Mouse (Mus musculus): ENCODE data around the gene Ribc1. TPM values are rescaled to one million over a fixed set of nuclear protein-coding genes. Genes with fewer than 3 reads are reported as not detected.

Ribc1 gene
- polyA plus RNA-seq, 1 experiment: 0.97 TPM

DNA sequence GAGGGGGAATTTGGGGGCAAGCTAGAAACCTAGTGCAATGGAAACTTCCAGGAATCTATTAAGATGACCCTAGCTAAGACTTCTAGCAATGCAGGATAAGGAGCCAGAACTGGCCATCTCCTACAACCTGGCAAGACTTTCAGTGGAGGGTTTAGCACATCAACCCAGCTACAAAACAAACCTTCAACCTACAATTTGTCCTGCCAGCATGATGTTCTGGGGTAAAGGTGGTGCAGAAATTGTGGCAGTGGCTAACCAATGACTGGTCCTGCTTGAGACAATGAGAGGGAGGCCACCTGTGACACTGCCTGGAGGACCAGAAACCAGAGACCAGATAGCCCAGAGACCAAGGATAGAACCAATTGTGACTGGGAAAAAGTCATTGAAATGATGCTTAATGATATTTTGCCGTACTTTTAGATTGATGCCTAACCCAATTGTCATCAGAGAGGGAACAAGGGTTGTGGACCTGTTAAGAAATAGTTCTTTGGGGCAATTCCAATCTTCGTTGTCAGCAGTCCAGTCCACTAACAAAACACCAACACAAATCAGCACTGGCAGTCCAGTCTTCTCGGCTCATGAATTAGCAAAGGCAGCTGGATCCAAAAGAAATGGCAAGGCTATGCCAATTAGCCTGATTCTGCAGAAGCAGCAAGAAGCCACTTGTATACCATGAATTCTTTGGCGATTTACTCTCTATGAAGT, 16.9 kb downstream of the Ribc1 start:
- H3K4me2 ChIP-seq (ENCODE audit: low read depth): no peak overlapping the region
- no peak for TF ChIP-seq SRF (IDR thresholded peaks at IDR 0.05; ENCODE audit: control insufficient read depth, insufficient read length, low read depth)
- TF ChIP-seq MAX (IDR thresholded peaks at IDR 0.05; ENCODE audit: low read depth): no peak
- no peak for TF ChIP-seq CEBPB (IDR thresholded peaks at IDR 0.05; ENCODE audit: insufficient read depth, poor library complexity, severe bottlenecking)
- TF ChIP-seq MYOD1 (IDR thresholded peaks at IDR 0.05; ENCODE audit: control insufficient read depth in 1 of 3, insufficient read length in 2 of 3, low read depth in 2 of 3): no peak
- TF ChIP-seq TCF3 (IDR thresholded peaks at IDR 0.05; ENCODE audit: insufficient read length, low read depth): no peak
- no peak for TF ChIP-seq POLR2AphosphoS2 (IDR thresholded peaks at IDR 0.05; ENCODE audit: insufficient read length, low read depth)
- TF ChIP-seq TCF12 (IDR thresholded peaks at IDR 0.05; ENCODE audit: insufficient read depth, poor library complexity, severe bottlenecking): no peak
- no peak for TF ChIP-seq REST (IDR thresholded peaks at IDR 0.05; ENCODE audit: insufficient read depth, insufficient read length)
- TF ChIP-seq E2F4 (IDR thresholded peaks at IDR 0.05; ENCODE audit: insufficient read depth): no peak
- no peak for TF ChIP-seq USF1 (IDR thresholded peaks at IDR 0.05; ENCODE audit: low read depth)
- no peak for TF ChIP-seq MYOG (IDR thresholded peaks at IDR 0.05; ENCODE audit: control insufficient read depth in 1 of 3, insufficient read depth in 1 of 3, insufficient read length in 2 of 3, low read depth in 2 of 3)
- no peak for TF ChIP-seq POLR2A (IDR thresholded peaks at IDR 0.05; ENCODE audit: insufficient read length, low read depth)
- no peak overlapping the region for H3K4me3 ChIP-seq
- no peak overlapping the region for H3ac ChIP-seq (ENCODE audit: control insufficient read depth, insufficient read length)
- no peaks in the 10 kb centered on the region for H3K79me2 ChIP-seq (ENCODE audit: control insufficient read depth, insufficient read depth)
- no peaks in the 10 kb centered on the region for H3K36me3 ChIP-seq (ENCODE audit: control insufficient read depth, insufficient read depth)
- no peaks in the 10 kb centered on the region for H3K27me3 ChIP-seq (ENCODE audit: control insufficient read depth, insufficient read depth, insufficient read length)

Other genes with a start within 250 kb of the Ribc1 start
- gene Huwe1, start 215.5 kb downstream of the Ribc1 start, polyA plus RNA-seq (2012; fragmentation: generic; extraction: Trizol): 40.3 TPM
- 151 TPM for gene Hsd17b10, start 14.4 kb downstream of the Ribc1 start, polyA plus RNA-seq (2012; fragmentation: generic; extraction: Trizol)
- gene Smc1a, start 133 bp upstream of the Ribc1 start, polyA plus RNA-seq (2012; fragmentation: generic; extraction: Trizol): 16.7 TPM
- gene Iqsec2, start 128.0 kb upstream of the Ribc1 start, polyA plus RNA-seq (2012; fragmentation: generic; extraction: Trizol): 11.2 TPM
- 36.6 TPM for gene Kdm5c, start 216.7 kb upstream of the Ribc1 start, polyA plus RNA-seq (2012; fragmentation: generic; extraction: Trizol)